Mouse (Mus musculus): ENCODE data around the gene Creb3l4. TPM values are rescaled to one million over a fixed set of nuclear protein-coding genes. Genes with fewer than 3 reads are reported as not detected.

The Creb3l4 gene
- polyA plus RNA-seq, 1 experiment from 2014 or later: 5.8 TPM

DNA sequence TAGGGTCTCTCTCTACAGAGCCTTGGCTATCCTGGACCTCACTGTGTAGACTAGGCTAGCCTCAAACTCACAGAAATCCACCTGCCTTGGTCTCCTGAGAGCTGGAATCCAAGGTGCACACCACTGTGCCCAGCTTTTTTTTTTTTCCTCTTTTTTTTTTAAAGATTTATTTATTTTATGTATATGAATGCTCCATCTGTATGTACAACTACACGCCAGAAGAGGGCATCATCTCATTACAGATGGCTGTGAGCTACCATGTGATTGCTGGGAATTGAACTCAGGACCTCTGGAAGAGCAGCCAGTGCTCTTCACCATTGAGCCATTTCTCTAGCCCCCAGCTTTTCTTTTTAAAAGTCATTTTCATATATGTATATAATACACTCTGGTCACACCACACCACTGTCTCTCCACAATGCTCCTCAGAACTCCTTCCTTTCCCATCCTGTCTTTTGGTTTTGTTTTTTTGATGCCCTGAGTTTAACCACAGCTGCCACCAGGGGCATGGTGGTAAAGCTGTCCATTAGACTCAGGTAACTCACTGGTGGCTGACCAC, 27.4 kb downstream of the Creb3l4 start:
- no peak overlapping the region for H3K27ac ChIP-seq
- H3K4me1 ChIP-seq: peaks cover 38% of the 10 kb centered on the region
- H3K4me3 ChIP-seq: no peak overlapping the region
- no peak for DNase-seq (ENCODE audit: extremely low spot score, low spot score)
- no peaks in the 10 kb centered on the region for H3K27me3 ChIP-seq (ENCODE audit: poor library complexity, severe bottlenecking)
- no peaks in the 10 kb centered on the region for H3K9me3 ChIP-seq
- peaks cover 19% of the 10 kb centered on the region for H3K36me3 ChIP-seq (replicated peaks)
- WGBS: 50% methylated on average over 1 of the region's 1 CpGs

DNA sequence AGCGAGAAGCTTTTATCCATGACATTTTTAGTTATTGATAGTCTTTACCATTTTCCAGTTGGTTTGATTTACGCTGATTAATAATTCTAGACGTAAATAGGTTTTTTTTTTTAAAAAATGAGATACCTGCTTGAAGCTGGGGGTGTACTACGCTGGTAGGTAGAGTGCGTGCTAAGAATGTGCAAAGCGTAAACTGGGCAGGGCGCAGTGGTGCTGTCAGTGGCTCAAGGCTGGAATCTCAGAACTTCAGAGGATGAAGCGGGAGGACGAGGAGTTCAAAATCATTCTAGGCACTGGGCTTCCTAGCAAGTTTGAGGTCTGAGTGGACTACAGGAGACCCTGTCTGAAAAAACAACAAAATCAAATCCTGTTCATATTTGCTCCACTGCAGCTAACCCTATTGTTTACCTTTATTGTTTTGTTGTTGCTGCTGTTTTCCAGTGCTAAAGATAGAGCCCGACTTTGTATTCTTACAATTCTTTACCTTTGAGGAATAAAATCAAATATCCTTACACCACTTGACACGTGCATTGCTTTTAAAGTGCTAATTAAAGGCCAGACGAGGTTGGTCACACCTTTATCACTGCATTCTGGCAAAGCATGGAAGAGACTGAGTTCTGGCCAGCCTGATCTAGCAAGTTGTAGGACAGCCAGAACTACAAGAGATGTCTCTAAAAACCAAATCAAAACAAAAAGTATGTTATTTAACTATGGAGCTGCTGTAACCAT, 29.2 kb downstream of the Creb3l4 start:
- 14% methylated on average over 12 of the region's 12 CpGs for WGBS

DNA sequence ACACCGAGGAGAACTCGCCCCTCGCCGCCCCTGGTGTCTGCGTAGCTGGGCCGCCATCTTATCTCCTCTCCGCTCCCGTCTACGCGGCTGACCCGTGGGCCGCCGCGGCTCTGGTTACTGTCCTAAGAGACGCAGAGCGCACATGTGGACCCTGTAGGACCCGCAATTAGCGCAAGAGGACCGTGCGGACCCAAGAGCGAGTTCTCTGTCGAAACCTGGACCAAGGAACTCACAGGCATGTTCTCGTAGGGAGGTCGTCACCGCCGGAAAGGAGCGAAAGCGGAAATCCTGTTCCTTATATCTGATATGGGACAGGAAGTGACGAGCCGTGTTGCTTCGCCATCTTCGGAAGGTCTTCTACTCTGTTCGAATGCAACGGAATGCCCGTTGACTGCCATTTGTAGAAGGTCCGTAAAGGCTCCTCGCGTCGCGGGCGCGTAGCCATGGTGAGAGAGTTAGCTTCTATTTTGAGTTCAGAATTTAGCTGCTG, 29.9 kb downstream of the Creb3l4 start, which contains the start of the genes Rps27 and Rab13:
Gene Rps27, minus strand, starts transcription at position 275 of the 490 bp plus-strand sequence.
Gene Rab13, plus strand, starts transcription at position 319 of the 490 bp plus-strand sequence.
- H3K27me3 ChIP-seq (ENCODE audit: poor library complexity, severe bottlenecking): no peaks in the 10 kb centered on the region
- peaks cover 43% of the 10 kb centered on the region for H3K36me3 ChIP-seq (replicated peaks)
- under 1% methylated on average over 42 of the region's 42 CpGs for WGBS
- H3K4me3 ChIP-seq: peak within 1 kb of the TSS; percentile 94
- peaks cover 27% of the 10 kb centered on the region for H3K4me1 ChIP-seq
- no peaks in the 10 kb centered on the region for H3K9me3 ChIP-seq
- peak within 1 kb of the TSS; percentile 97 for H3K27ac ChIP-seq
- DNase-seq (ENCODE audit: extremely low spot score, low spot score): peak; percentile 91

More for the DNA sequence above, 29.2 kb downstream of the Creb3l4 start:
- Histone ChIP-seq H3K27ac (peak overlapping the region; percentile 97), H3K27me3 (ENCODE audit: poor library complexity, severe bottlenecking) (no peaks in the 10 kb centered on the region), H3K36me3 (replicated peaks) (peaks cover 36% of the 10 kb centered on the region), H3K9me3 (no peaks in the 10 kb centered on the region), H3K4me1 (peaks cover 27% of the 10 kb centered on the region), H3K4me3 (peak overlapping the region; percentile 94)
- no peak for DNase-seq (ENCODE audit: extremely low spot score, low spot score)

DNA sequence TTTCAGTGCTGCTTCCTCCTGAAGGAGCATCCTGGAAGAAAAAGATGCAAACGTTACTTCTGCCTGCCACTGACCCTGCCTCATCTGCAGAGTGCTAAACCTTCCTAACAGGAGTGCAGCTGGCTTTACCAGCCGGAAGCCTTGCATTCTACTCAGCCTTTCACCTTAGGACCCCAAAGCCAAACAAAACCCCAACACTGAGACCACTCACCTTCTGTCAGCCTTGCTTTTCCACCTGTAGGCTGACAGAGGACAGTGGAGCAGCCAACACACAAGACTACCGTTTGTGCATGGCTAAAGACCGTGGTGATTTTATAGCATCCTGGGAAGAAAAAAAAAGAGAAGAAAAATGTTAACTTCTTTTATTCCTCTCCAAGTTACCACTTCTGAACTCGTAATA, 30.6 kb downstream of the Creb3l4 start:
- DNase-seq (ENCODE audit: extremely low spot score, low spot score): no peak
- WGBS: 21% methylated on average over 5 of the region's 5 CpGs
- H3K27me3 ChIP-seq (ENCODE audit: poor library complexity, severe bottlenecking): no peaks in the 10 kb centered on the region
- peaks cover 27% of the 10 kb centered on the region for H3K4me1 ChIP-seq
- H3K36me3 ChIP-seq (replicated peaks): peaks cover 50% of the 10 kb centered on the region
- peak overlapping the region; percentile 94 for H3K4me3 ChIP-seq
- no peaks in the 10 kb centered on the region for H3K9me3 ChIP-seq
- H3K27ac ChIP-seq: peak overlapping the region; percentile 97

- 87% methylated on average over 13 of the region's 13 CpGs for WGBS
- peaks cover 59% of the 10 kb centered on the region for H3K36me3 ChIP-seq (replicated peaks)
Observed at GRCm38 (mm10) chr3:90211475-90212398, 31.6 kb downstream of the Creb3l4 start.

DNA sequence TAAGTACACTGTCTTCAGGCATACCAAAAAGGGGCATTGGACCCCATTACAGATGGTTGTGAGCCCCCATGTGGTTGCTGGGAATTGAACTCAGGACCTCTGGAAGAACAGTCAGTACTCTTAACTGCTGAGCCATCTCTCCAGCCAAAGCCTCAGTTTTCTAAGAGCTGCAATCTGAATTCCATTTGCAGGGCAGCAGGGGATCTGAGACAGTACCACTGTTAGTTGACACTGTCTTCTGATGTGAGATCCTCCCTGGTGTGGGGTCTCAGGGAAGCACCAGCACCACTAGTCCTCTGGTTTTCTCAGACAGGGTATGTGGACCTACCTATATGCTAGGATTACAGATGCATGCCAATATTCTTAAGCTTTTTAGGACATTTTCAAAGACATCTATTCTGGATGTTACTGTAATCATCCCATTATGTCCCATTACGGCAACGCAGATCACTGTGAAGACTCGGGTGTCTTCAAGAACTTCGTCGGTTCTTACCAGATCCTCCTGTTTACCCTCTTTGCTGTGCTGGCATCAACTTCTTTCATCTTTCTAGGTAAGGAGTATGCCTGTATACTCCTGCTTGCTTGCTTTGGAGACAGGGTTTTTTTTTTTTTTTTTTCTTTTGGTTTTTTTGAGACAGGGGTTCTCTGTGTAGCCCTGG, 33.3 kb downstream of the Creb3l4 start:
- 97% methylated on average over 5 of the region's 5 CpGs for WGBS
- no peak overlapping the region for H3K27ac ChIP-seq
- peaks cover 27% of the 10 kb centered on the region for H3K4me1 ChIP-seq
- H3K9me3 ChIP-seq: no peaks in the 10 kb centered on the region
- H3K36me3 ChIP-seq (replicated peaks): peaks cover 70% of the 10 kb centered on the region
- no peak for DNase-seq (ENCODE audit: extremely low spot score, low spot score)
- no peaks in the 10 kb centered on the region for H3K27me3 ChIP-seq (ENCODE audit: poor library complexity, severe bottlenecking)
- no peak overlapping the region for H3K4me3 ChIP-seq

More at GRCm38 (mm10) chr3:90211475-90212398, 31.6 kb downstream of the Creb3l4 start:
- Histone ChIP-seq H3K27me3 (ENCODE audit: poor library complexity, severe bottlenecking) (no peaks in the 10 kb centered on the region), H3K4me3 (peak overlapping the region; percentile 94), H3K9me3 (no peaks in the 10 kb centered on the region), H3K27ac (no peak overlapping the region), H3K4me1 (peaks cover 27% of the 10 kb centered on the region)
- DNase-seq (ENCODE audit: extremely low spot score, low spot score): no peak

- peaks cover 20% of the 10 kb centered on the region for H3K4me1 ChIP-seq
- peaks cover 70% of the 10 kb centered on the region for H3K36me3 ChIP-seq (replicated peaks)
- no peak for DNase-seq (ENCODE audit: extremely low spot score, low spot score)
- WGBS: 94% methylated on average over 2 of the region's 2 CpGs
- H3K27me3 ChIP-seq (ENCODE audit: poor library complexity, severe bottlenecking): no peaks in the 10 kb centered on the region
- no peak overlapping the region for H3K27ac ChIP-seq
- no peaks in the 10 kb centered on the region for H3K9me3 ChIP-seq
- H3K4me3 ChIP-seq: no peak overlapping the region
Observed at GRCm38 (mm10) chr3:90208662-90209061, 34.6 kb downstream of the Creb3l4 start.

DNA sequence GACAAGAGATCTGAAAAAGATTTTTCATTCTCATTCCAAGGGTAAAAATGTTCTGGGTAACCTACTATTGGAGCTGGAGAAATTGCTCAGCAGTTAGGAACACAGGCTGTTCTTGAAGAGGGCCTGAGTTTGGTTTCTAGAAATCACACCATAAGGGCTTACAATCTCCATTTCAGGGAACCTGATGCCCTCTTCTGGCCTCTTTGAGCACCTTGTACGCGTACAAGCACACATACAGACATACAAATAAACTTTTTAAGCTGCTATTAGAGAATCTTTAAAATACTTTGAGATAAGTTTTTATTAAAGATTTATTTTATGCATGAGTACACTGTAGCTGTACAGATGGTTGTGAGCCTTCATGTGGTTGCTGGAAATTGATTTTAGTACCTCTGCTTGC, 38.7 kb downstream of the Creb3l4 start:
- WGBS: 94% methylated on average over 2 of the region's 2 CpGs
- Histone ChIP-seq H3K27me3 (ENCODE audit: poor library complexity, severe bottlenecking) (no peaks in the 10 kb centered on the region), H3K36me3 (replicated peaks) (peaks cover 39% of the 10 kb centered on the region), H3K4me3 (no peak overlapping the region), H3K4me1 (peaks cover 10% of the 10 kb centered on the region), H3K9me3 (no peaks in the 10 kb centered on the region), H3K27ac (no peak overlapping the region)
- no peak for DNase-seq (ENCODE audit: extremely low spot score, low spot score)

GRCm38 (mm10) chr3:90203619-90204018, 39.7 kb downstream of the Creb3l4 start:
- H3K4me1 ChIP-seq: peaks cover 10% of the 10 kb centered on the region
- DNase-seq (ENCODE audit: extremely low spot score, low spot score): no peak
- no peaks in the 10 kb centered on the region for H3K27me3 ChIP-seq (ENCODE audit: poor library complexity, severe bottlenecking)
- H3K36me3 ChIP-seq (replicated peaks): peaks cover 29% of the 10 kb centered on the region
- 79% methylated on average over 5 of the region's 5 CpGs for WGBS
- no peak overlapping the region for H3K4me3 ChIP-seq
- no peak overlapping the region for H3K27ac ChIP-seq
- H3K9me3 ChIP-seq: no peaks in the 10 kb centered on the region

- Histone ChIP-seq H3K4me3 (no peak overlapping the region), H3K9me3 (no peaks in the 10 kb centered on the region), H3K4me1 (peaks cover 10% of the 10 kb centered on the region), H3K36me3 (replicated peaks) (peaks cover 22% of the 10 kb centered on the region), H3K27ac (no peak overlapping the region), H3K27me3 (ENCODE audit: poor library complexity, severe bottlenecking) (no peaks in the 10 kb centered on the region)
- 57% methylated on average over 1 of the region's 1 CpGs for WGBS
- DNase-seq (ENCODE audit: extremely low spot score, low spot score): no peak
Observed at GRCm38 (mm10) chr3:90202884-90203283, 40.4 kb downstream of the Creb3l4 start.

GRCm38 (mm10) chr3:90197548-90197947, 45.8 kb downstream of the Creb3l4 start:
- Histone ChIP-seq H3K9me3 (no peaks in the 10 kb centered on the region), H3K27me3 (ENCODE audit: poor library complexity, severe bottlenecking) (no peaks in the 10 kb centered on the region), H3K27ac (no peak overlapping the region), H3K4me1 (peaks cover 8% of the 10 kb centered on the region), H3K4me3 (no peak overlapping the region), H3K36me3 (replicated peaks) (no peaks in the 10 kb centered on the region)
- WGBS: 93% methylated on average over 1 of the region's 1 CpGs
- DNase-seq (ENCODE audit: extremely low spot score, low spot score): no peak

DNA sequence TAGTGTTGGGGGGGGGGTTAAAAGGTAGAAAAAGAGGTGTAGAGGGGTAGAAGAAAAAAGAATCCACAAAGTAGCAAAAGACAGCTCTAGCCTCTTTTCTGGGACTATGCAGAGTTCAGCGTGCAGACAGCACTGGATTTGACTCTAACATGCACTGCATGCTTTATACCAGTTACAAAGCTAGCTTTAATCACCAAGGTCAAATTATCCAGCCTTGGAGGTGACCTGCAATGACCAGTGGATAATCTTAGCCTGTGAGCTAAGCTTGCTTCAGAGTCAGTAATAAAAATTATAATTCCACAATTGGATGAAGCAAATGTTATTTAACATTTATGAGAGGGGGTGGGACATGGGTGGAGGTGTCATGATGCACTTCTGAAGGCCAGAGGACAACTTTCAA, 47.7 kb downstream of the Creb3l4 start:
- H3K4me1 ChIP-seq: peaks cover 21% of the 10 kb centered on the region
- no peaks in the 10 kb centered on the region for H3K9me3 ChIP-seq
- H3K36me3 ChIP-seq (replicated peaks): no peaks in the 10 kb centered on the region
- no peak for DNase-seq (ENCODE audit: extremely low spot score, low spot score)
- H3K27me3 ChIP-seq (ENCODE audit: poor library complexity, severe bottlenecking): no peaks in the 10 kb centered on the region
- 86% methylated on average over 1 of the region's 1 CpGs for WGBS
- H3K4me3 ChIP-seq: no peak overlapping the region
- H3K27ac ChIP-seq: no peak overlapping the region

Data from forebrain, embryonic 10.5 days (tissue).